Mouse (Mus musculus): ENCODE data around the gene Klc2.
"Not testable (repeated sequence)": the region's sequence is repeated elsewhere in the genome, so short reads cannot be mapped to it uniquely, and the experiment has no call there.

Klc2 gene

GRCm38 (mm10) chr19:5106074-5106473 is 12.3 kb downstream of the Klc2 start:
- no peak for DNase-seq (ENCODE audit: low spot score)

- peak; percentile 20 for DNase-seq (ENCODE audit: low spot score)
Observed at GRCm38 (mm10) chr19:5098363-5099143, 19.8 kb downstream of the Klc2 start, which contains the start of gene Cnih2. Cnih2 (minus strand) TSS chr19:5098521.

- no peak for DNase-seq (ENCODE audit: low spot score)
Observed at GRCm38 (mm10) chr19:5097521-5098362, 20.6 kb downstream of the Klc2 start.

- no peak for DNase-seq (ENCODE audit: low spot score)
Observed at GRCm38 (mm10) chr19:5095887-5096474, 22.4 kb downstream of the Klc2 start.

GRCm38 (mm10) chr19:5094746-5095417 is 23.5 kb downstream of the Klc2 start:
- DNase-seq (ENCODE audit: low spot score) = no peak

- peak; percentile 87 for DNase-seq (ENCODE audit: low spot score)
Observed at GRCm38 (mm10) chr19:5094243-5094632, 24.1 kb downstream of the Klc2 start.

- DNase-seq (ENCODE audit: low spot score) = no peak
Observed at GRCm38 (mm10) chr19:5093481-5094242, 24.7 kb downstream of the Klc2 start.

GRCm38 (mm10) chr19:5092083-5092482 is 26.3 kb downstream of the Klc2 start:
- no peak for DNase-seq (ENCODE audit: low spot score)

- DNase-seq (ENCODE audit: low spot score) = no peak
Observed at GRCm38 (mm10) chr19:5089324-5089723, 29.0 kb downstream of the Klc2 start.

- peak; percentile 95 for DNase-seq (ENCODE audit: low spot score)
Observed at GRCm38 (mm10) chr19:5087884-5088728, 30.3 kb downstream of the Klc2 start, which contains the start of gene Yif1a. Yif1a (plus strand) TSS chr19:5088538.

- DNase-seq (ENCODE audit: low spot score) = not testable (repeated sequence)
Observed at GRCm38 (mm10) chr19:5086533-5086932, 31.8 kb downstream of the Klc2 start.

GRCm38 (mm10) chr19:5085145-5085863 is 33.1 kb downstream of the Klc2 start, which contains the start of gene Tmem151a:
Tmem151a (minus strand) TSS chr19:5085531.
- DNase-seq (ENCODE audit: low spot score) = peak; percentile 22

- DNase-seq (ENCODE audit: low spot score) = no peak
Observed at GRCm38 (mm10) chr19:5084834-5085144, 33.6 kb downstream of the Klc2 start.

GRCm38 (mm10) chr19:5083961-5084833 is 34.2 kb downstream of the Klc2 start:
- no peak for DNase-seq (ENCODE audit: low spot score)

GRCm38 (mm10) chr19:5082596-5082995 is 35.8 kb downstream of the Klc2 start:
- DNase-seq (ENCODE audit: low spot score) = no peak

- DNase-seq (ENCODE audit: low spot score) = no peak
Observed at GRCm38 (mm10) chr19:5082005-5082404, 36.4 kb downstream of the Klc2 start.

- DNase-seq (ENCODE audit: low spot score) = no peak
Observed at GRCm38 (mm10) chr19:5079279-5079678, 39.1 kb downstream of the Klc2 start.

- DNase-seq (ENCODE audit: low spot score) = no peak
Observed at GRCm38 (mm10) chr19:5073518-5073917, 44.8 kb downstream of the Klc2 start.

GRCm38 (mm10) chr19:5073028-5073427 is 45.3 kb downstream of the Klc2 start:
- no peak for DNase-seq (ENCODE audit: low spot score)

Measured in testis, postnatal 14 days (tissue).